Mouse (Mus musculus): ENCODE results near the gene Zfc3h1. TPM values are rescaled to one million over a fixed set of nuclear protein-coding genes. Genes with fewer than 3 reads are reported as not detected.
A peak's percentile ranks its signal among the peaks of the same experiment; 100 is the strongest.

The Zfc3h1 gene
- 17.8 and 20.7 TPM in 2 replicates for polyA plus RNA-seq (2012; rRNA removed)

DNA sequence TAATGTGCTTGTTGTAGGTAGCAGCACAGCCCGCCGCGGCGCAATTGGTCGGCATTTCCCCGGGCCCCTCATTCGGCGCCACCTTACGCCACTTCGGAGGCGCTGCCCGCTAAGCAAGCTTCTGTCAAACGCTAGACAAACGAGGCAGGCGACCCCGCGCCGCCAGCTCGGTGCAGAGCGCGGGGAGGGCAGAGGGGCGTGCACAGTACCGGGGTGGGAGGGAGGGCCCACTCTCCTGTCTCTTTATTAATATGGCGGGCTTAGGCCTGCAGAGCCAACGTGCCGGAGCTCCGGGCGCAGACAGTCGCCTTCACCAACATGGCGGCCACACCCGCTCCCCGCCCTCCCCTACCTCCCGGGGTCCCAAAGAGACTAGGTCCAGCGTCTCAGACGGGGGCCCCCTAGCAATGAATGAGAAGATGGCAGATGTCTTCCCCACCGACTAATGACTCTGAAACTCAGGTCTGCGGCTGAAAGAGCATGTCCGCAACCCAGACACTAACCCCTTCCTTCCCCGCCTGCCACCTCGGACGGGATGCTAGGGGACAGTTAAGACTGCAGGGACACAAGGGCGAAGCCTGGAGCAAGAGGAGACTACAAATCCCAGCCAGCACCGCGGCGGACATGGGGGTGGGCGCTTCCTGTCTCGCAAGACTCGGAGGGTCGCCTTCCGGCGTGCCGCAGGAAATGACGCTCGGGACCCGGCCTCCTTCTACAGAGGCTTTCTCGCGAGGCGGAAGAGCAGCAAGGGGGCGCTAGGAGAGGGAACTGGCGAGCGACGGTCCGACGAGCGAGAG, at the start of gene Zfc3h1, which contains the start of gene Thap2:
Gene Zfc3h1, plus strand, starts transcription at position 739 of the 797 bp plus-strand sequence.
Gene Thap2, minus strand, starts transcription at position 223 of the 797 bp plus-strand sequence.
- under 1% methylated on average over 65 of the region's 65 CpGs for WGBS

DNA sequence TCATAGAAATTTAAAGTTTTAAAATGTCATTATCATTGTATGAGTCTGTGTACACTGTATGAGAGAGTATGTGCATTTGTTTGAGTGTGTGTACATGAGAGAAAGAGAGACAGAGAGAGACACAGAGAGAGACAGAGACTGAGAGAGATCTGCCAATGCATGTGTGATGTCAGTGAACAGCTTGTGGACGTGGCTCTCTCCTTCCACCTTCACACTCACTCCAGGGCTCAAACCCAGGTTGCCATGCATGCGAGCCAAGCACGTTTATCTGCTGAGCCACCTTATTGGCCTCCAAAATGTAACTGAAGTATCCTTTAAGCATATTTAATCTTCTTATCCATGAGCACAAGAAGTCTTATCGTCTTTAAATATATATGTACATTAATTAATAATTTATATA, 47.9 kb upstream of the Zfc3h1 start:
- WGBS = 77% methylated on average over 4 of the region's 4 CpGs
- DNase-seq (ENCODE audit: low read depth, low spot score) = no peak

More for the DNA sequence above, at the start of gene Zfc3h1, which contains the start of gene Thap2:
- peak; percentile 98 for DNase-seq (ENCODE audit: low read depth, low spot score)

DNA sequence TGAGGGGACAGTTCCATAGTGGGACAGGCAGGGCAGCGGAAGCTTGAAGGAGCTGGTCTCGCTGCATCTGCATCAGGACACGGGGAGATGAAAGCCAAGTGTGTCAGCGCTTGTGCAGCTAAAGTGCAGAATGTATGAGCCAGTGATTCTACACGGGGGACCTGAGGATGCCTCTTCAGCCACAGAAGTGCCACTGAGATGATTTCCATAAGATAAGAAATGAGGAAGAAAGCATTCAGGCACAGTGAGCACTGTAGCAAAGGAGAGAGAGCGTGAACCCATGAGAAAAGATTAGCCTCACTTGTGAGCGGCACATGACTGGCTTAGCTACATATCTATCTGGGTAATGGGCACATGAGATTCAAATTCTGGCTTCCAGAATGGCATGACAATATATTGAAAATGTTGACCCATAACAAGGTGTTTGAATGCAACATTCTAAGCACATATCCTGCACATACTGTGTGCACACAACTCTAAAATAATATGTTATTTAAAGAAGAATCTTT, 44.9 kb upstream of the Zfc3h1 start:
- 92% methylated on average over 7 of the region's 7 CpGs for WGBS
- no peak for DNase-seq (ENCODE audit: low read depth, low spot score)

DNA sequence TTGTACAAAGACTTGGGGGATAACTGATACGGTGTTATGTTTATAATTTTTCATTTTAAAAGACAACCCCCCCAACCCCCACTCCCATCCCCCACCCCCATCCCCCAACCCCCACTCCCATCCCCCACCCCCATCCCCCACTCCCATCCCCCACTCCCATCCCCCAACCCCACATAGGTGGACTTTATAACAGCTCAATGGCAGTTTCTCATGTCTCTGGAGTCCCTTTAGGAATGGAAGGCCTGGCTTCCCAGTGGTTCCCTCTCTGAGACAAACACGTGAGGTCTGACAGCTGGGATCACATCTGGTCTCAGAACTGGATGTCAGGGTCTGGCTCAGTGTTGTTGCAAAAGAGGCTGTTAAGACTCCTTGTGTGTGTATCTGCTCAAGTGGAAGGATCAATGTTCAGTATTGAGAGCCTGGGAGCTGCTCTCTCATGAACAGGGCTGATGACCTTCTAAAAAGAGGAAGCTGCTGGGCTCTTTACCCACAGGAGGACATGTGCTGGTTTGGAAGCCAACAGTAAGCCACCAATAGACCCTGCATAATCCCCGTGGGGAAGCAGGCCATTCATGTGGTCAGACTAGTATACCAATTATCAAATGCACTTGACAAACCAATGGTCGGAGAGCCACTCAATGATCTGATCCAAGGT, 41.9 kb upstream of the Zfc3h1 start:
- WGBS = 83% methylated on average over 4 of the region's 4 CpGs
- DNase-seq (ENCODE audit: low read depth, low spot score) = no peak

DNA sequence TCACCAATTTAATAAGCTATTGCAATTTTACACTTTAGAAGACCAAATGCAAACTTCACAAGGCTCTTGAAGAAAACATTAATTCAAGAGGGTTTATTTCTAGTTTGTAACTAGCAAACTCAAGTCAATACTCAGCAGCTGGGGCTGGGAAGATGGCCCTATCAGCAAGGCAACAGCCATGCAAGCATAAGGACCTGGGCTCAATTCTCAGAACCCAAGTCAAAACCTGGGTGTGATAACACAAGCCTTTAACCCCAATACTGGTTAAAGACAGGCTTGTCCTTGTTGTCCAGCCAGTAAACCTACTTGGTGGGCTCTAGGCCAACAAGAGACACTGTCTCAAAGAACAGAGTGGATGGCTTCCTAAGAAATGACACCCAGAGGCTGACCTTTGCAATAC, 38.3 kb upstream of the Zfc3h1 start:
- DNase-seq (ENCODE audit: low read depth, low spot score) = no peak

DNA sequence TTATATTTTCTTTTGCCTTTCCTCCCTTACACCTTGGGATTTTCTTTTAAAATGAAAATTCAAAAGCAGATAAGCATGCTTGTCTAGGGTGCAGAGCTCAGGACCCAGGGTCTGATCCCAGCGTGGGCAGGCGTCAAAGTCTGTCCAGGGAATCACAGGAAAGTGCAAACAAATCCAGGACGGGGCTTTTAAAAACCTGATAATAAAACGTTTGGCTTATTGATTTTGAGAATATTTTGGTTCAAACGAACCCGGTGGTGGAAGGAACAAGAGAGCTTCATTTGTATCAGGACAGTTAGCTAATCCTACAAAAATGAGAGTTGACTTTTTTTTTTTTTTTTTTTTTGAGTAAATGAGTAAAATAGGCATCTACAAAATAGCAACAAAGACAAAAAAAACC, 36.6 kb upstream of the Zfc3h1 start:
- WGBS = 55% methylated on average over 6 of the region's 6 CpGs
- DNase-seq (ENCODE audit: low read depth, low spot score) = no peak

DNA sequence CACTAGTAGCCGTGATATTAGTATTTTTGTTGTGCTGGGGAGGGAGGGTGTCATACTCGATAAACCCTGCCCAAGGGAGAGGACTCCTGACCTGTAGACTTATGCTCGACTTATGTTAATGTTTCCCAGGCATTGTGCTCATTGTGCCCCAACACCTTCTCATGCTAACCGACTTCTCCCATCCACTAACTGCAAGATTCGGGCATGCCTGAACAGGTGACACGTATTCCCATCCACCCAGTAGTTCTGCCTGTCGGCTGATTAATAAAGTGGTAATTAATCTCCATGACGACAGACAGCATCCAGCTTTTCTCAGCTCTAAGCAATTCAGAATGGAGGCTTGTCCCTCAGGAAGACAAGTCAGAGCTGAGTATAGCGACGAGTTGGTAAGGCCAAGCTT, 35.7 kb upstream of the Zfc3h1 start:
- no peak for DNase-seq (ENCODE audit: low read depth, low spot score)
- 87% methylated on average over 10 of the region's 10 CpGs for WGBS

DNA sequence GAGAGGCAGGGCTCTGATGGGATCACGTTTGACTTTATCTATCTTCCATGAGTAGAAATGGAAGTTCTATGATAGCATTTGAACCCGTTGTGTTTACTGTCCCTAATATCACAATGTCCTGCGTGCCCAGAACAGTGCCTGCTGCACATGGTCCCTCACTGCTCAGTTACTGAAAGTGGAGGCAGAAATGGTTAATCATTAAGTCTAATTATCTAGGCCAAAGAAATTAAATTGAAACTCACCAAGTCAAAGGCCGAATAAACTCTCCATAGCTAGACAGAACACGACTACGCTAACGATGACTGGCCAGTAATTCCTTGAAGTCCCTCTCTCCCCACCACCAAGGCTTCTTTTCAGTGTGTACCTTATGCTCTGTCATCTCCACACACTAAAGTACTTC, 35.2 kb upstream of the Zfc3h1 start:
- 71% methylated on average over 7 of the region's 7 CpGs for WGBS
- DNase-seq (ENCODE audit: low read depth, low spot score) = no peak

DNA sequence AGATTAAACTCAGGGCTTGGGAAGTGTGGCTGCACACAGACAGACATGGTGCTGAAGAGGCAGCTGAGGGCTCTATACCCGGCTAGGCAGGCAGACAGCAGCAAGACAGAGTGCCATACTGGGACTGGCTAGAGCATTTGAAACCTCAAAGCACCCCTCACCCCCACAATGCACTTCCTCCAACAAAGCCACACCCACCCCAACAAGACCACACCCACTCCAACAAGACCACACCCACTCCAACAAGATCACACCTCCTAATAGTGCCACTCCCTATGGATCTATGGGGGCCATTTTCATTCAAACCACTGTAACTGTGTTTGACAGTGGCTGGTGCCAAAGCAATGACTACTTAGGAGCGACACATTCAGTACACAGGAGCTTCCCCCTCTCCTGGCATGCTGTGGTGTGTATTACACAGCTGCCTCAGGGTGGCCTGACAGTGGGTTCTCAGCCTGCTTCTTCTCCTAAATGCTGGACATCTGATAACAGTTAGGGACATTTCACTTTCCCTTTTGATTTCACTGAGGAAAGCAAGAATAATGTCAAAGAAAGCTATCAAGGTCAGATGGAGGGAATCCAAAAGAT, 33.9 kb upstream of the Zfc3h1 start:
- no peak for DNase-seq (ENCODE audit: low read depth, low spot score)
- 78% methylated on average over 2 of the region's 2 CpGs for WGBS

DNA sequence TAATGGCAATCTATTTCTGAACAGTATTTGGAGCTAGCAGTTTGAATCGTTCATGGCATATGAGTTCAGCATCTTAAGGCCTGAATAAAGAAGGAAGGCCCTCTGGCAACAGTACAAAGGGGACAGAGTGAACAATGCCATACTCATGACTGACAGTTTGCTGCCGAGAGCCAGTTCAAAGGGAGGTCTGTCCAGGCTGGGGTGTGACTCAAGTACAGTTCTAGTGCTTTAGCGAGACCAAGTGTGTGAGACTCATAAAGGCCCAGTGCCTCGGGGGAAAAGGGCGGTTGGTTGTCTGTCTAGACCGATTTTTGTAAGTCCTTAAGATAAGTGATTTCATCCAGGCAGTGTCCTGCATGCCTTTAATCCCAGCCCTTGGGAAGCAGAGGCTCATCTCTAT, 30.2 kb upstream of the Zfc3h1 start:
- 58% methylated on average over 6 of the region's 6 CpGs for WGBS
- no peak for DNase-seq (ENCODE audit: low read depth, low spot score)

DNA sequence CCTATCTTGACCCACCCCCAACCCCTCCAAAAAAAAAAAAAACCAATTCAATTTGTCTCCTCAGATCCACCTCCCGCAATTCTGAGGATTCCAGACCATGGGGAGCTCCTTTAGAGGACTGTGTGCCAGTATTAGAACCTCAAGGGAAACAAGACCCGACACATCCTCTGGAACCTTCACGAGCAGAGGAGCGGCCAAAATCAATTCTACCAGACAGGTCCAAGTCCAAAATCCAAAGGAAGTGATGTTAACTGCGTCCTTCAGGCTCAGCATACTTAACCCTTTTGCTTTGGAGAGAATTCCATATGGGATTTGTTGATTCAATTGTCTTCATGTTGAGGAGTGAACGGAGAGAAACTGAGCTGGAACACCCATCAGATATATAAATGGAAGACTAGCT, 29.7 kb upstream of the Zfc3h1 start:
- no peak for DNase-seq (ENCODE audit: low read depth, low spot score)
- 71% methylated on average over 6 of the region's 6 CpGs for WGBS

DNA sequence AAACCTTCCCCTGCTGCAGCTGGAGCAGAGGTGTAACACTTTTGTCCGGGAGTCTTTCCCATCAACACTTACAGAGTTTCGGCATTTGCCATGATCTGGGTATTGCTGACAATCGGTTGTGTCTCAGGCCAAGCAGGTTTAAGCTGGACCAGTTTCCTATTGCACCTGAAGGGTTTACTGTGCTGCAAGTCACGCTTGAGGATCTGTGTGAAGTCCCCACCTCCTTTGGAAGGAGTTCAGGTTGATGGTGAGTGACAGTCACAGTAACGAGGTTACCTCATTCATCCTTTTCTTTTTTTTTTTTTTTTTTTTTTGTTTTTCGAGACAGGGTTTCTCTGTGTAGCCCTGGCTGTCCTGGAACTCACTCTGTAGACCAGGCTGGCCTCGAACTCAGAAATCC, 28.7 kb upstream of the Zfc3h1 start:
- WGBS = 90% methylated on average over 6 of the region's 7 CpGs
- DNase-seq (ENCODE audit: low read depth, low spot score) = no peak

DNA sequence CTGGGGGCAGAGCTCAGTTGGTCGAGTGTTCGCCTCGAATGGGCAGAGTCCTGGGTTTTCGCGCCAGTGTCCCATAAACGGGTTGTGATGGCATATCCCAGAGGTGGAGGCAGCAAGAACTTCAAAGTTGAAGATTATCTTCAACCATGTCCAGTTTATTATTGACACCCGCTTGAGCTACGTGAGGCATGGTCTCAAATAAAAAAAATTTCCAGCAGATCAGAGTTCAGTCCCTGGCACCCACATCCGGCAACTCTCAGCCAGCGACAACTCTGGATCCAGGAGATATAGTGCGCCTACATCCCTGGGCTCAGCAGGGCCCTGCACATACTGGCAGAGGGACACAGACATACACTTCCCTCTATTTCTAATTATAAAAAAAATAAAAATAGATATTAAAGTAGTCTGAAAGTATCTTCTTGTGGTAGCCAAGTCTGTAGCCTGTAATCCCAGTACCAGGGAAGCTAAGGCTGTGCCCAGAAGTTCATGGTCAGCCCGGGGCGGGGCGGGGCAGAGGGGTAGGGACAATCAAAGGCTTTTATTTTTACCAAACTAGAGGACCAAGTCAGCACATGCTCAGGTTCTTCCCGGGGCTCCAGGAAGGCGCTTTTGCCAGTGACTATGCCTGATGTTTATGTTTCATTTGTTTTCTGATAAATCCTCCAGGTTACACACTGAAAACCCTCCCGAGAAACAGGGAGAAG, 26.4 kb upstream of the Zfc3h1 start:
- WGBS = 87% methylated on average over 17 of the region's 17 CpGs
- no peak for DNase-seq (ENCODE audit: low read depth, low spot score)

DNA sequence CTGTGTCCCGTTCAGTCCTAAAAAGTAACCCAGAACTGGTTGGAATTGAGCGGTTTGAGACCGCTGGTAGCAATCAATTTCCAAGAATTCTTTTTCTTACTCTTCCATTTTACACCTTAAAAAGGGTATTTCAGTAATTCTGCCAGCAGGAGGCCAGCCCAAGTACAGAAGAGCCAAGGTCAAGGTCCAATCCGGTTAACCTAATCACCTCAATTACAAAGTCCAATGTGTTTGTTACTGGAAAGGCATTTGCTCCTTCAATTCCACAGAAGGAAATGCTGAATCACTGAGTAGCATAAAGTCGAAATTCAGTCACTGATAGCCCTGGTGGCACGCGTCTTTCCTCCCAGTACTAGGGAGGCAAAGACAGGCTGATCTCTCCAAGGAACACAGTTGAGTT, 25.7 kb upstream of the Zfc3h1 start:
- 70% methylated on average over 7 of the region's 7 CpGs for WGBS
- DNase-seq (ENCODE audit: low read depth, low spot score) = no peak

DNA sequence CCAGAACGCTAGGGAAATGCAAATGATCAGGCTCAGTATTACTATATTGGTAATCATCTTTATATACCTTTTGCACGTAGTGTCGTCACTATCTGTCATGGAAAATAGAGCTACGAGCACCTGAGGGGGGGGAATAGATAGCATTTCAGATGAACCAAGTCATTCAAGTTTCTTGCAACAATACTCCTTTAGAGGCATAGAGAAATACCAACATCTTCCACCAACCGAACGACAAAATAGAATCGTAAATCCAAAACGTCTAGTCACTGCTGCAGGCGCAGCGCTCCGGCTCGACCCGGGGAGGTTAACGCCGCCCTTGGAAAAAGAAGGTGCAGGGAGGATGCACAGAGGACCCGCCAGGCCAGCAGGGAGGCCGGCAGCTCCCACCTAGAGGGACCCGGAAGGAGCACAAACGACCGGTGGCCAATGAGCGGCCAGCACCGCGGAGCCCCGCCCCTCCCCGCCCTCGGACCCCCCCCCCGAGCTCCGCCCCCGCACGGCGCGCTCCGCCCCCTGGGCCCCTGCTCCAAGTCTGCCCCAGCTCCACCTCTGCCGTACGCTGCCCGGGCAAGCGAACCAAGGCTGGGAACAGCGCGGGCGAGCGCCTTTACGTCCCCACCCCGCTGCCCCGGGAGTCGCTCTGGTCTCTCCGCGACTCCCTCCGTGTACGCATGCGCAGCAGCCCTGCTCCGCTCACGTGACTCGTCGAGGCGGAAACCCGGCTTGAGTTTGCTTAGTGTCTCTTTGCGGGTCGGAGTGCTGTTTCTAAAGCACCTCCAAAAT, 22.7 kb upstream of the Zfc3h1 start, which contains the start of gene Tmem19:
Gene Tmem19, minus strand, starts transcription at position 662 of the 783 bp plus-strand sequence.
- 1% methylated on average over 52 of the region's 58 CpGs for WGBS
- peak; percentile 89 for DNase-seq (ENCODE audit: low read depth, low spot score)

DNA sequence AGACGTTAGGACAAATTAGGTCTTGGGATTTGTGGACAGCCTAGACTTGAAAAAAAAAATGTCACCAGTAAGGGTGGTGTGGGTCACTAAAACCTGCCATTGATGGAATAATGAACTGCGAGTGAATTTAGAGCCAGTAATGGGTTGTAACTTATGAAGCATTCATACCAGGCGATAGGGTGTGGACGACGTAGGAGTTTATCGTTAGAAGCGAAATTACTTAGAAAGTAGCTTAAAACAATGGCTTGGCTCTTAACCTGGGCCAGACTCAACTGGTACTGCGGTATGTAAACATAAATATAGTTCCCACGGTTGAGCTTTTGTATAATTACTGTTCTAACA, 22.2 kb upstream of the Zfc3h1 start:
- WGBS = 2% methylated on average over 9 of the region's 9 CpGs
- no peak for DNase-seq (ENCODE audit: low read depth, low spot score)

DNA sequence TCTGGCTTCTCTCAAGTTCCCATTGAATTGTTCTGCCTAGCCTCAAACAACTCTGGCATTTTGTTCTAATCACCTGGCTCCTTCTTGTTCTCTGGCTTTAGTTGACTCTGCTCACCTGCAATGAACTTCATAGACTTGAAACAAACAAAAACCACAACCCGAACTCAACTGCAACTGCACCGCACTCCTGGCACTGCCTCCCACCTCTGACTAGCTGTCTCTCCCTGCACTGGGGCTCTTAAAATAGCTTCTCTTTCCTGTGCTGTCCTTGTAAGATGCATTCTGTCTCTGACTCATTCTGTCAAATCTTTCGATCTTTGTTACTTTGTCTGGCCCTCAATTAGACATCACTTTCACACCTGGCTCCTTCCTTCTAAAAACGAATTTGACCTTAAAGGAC, 21.6 kb upstream of the Zfc3h1 start:
- WGBS = 76% methylated on average over 4 of the region's 4 CpGs
- no peak for DNase-seq (ENCODE audit: low read depth, low spot score)

DNA sequence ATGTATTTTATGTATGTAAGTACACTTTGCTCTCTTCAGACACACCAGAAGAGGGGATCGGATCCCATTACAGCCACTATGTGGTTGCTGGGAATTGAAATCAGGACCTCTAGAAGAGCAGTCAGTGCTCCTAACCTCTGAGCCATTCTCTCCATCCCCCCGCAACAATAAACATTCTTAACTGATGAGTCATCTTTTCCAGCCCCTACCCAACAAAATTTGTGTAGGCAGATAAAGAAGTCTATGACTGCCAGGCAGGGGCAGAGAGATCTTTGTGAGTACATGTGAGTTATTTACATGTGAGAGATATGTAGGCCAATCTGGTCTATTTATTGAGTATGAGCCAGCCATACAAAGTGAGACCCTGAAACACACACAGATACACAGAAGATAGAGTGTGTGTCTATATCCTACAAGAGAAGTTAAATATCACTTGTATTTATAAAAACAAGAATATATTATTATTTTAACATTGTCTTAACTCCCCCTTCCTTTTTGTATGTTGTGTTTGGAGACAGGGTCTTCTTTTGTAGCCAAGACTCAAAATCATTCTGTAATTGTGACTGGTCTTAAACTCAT, 3.2 kb upstream of the Zfc3h1 start:
- 86% methylated on average over 2 of the region's 2 CpGs for WGBS
- DNase-seq (ENCODE audit: low read depth, low spot score) = no peak

All from large intestine, adult 2 months (tissue).